Mouse (Mus musculus) heart, embryonic 11.5 days (tissue): ENCODE measurements around the gene Ripor2. TPM values are rescaled to one million over a fixed set of nuclear protein-coding genes. Genes with fewer than 3 reads are reported as not detected.
A peak's percentile ranks its signal among the peaks of the same experiment; 100 is the strongest.

Experiments used
- ATAC-seq: fragments of 200-750 bp; cut with Nextera tagmentation; replicated peaks from 2 replicates; pipeline ENCODE4 v1.8.0; 2017; ENCODE audit warnings: moderate library complexity; ENCODE audit not compliant: insufficient number of reproducible peaks, low FRiP score, low TSS enrichment
- H3K27ac ChIP-seq: fragments of 300-500 bp; sonication (generic); 2 replicates; pipeline ENCODE4 v1.5.1; 2014; ENCODE audit warnings: mild to moderate bottlenecking, low read depth, low read length
- H3K27me3 ChIP-seq: fragments of 300-500 bp; sonication (generic); 2 replicates; pipeline ENCODE4 v1.6.1; 2014; ENCODE audit warnings: mild to moderate bottlenecking, low read length, mixed read lengths; ENCODE audit not compliant: control insufficient read depth, insufficient read depth
- H3K36me3 ChIP-seq: fragments of 300-500 bp; sonication (generic); 2 replicates; pipeline ENCODE4 v1.6.1; 2014; ENCODE audit warnings: mild to moderate bottlenecking, low read length, moderate library complexity, mixed read lengths; ENCODE audit not compliant: control insufficient read depth, insufficient read depth
- H3K4me1 ChIP-seq: fragments of 300-500 bp; sonication (generic); 2 replicates; pipeline ENCODE4 v1.6.1; 2014; ENCODE audit warnings: low read length; ENCODE audit not compliant: control insufficient read depth, insufficient read depth
- H3K4me2 ChIP-seq: fragments of 300-500 bp; sonication (generic); 2 replicates; pipeline ENCODE4 v1.6.1; 2014; ENCODE audit warnings: mild to moderate bottlenecking, moderate library complexity
- H3K4me3 ChIP-seq: fragments of 300-500 bp; sonication (generic); 2 replicates; pipeline ENCODE4 v1.5.1; 2014; ENCODE audit warnings: low read depth, low read length
- H3K9ac ChIP-seq: fragments of 300-500 bp; sonication (generic); 2 replicates; pipeline ENCODE4 v1.6.1; 2014; ENCODE audit warnings: mild to moderate bottlenecking, low read depth, low read length, moderate library complexity
- H3K9me3 ChIP-seq: fragments of 300-500 bp; sonication (generic); replicated peaks from 2 replicates; pipeline ENCODE4 v1.6.1; 2016; ENCODE audit warnings: low read length; ENCODE audit not compliant: control insufficient read depth
- WGBS: fragments of 180-500 bp; shearing (Covaris S2); extraction: QIAGEN DNeasy Blood & Tissue Kit; methylation state at CpG from one replicate; pipeline ENCODE4 v1.1.7; 2014; ENCODE audit not compliant: insufficient replicate concordance; 5-methylcytosine and 5-hydroxymethylcytosine counted together
- polyA plus RNA-seq: library from polyadenylated mRNA; unstranded; fragments of >200 nt; fragmentation: Nextera tagmentation; extraction: Ambion mirVana; gene quantifications from 2 replicates; pipeline ENCODE4 v1.2.1, GENCODE M21; 2014

The Ripor2 gene
- polyA plus RNA-seq, 1 experiment from 2014 or later = 6.5 TPM

DNA sequence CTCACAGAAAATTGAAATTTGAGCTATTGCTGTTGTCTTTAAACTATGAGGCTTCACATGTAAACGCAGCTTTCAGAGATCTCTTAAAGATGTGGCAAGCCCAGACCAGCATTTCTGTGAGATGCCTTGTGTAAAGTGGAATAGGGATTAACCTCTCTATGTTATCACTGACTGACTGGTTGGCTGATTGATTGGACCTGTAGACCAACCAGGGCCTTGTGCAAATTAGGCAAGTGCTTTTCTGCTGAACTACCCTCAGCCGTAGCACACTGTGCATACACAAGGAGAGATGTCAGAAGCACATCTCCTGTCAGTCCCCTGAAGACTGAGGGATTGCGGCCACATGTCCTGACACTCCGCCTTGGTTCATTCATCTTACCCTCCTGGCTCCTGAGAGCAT, 29.9 kb upstream of the Ripor2 start:
- 43% methylated on average over 4 of the region's 4 CpGs for WGBS
- no peaks in the 10 kb centered on the region for H3K9me3 ChIP-seq
- no peak overlapping the region for H3K27ac ChIP-seq
- no peak for ATAC-seq
- peaks cover 14% of the 10 kb centered on the region for H3K4me1 ChIP-seq
- H3K4me3 ChIP-seq = no peak overlapping the region
- H3K9ac ChIP-seq = no peak overlapping the region
- H3K4me2 ChIP-seq = no peak overlapping the region
- H3K36me3 ChIP-seq = no peaks in the 10 kb centered on the region
- no peaks in the 10 kb centered on the region for H3K27me3 ChIP-seq

DNA sequence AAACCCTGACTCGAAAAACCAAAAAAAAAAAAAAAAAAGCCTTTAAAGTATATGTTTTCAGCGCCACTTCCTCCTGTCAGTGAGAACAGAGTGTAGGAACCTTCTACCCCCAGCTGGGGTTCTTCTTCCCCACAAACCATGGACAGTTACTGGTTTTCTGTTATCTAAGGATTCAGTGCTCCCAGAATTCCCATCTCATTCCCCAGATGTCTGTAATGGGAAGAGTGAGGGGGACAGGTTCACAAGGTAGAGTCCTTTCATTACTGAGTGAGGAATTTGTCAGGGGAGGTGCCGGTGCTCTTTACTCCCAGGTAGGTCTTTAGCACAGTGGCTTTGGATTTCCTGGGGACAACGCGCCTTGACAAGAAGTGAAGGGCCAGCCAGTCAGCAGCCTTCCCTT, 20.6 kb upstream of the Ripor2 start:
- H3K4me2 ChIP-seq = no peak overlapping the region
- H3K9me3 ChIP-seq = no peaks in the 10 kb centered on the region
- H3K4me3 ChIP-seq = no peak overlapping the region
- H3K9ac ChIP-seq = no peak overlapping the region
- peaks cover 18% of the 10 kb centered on the region for H3K4me1 ChIP-seq
- H3K36me3 ChIP-seq = no peaks in the 10 kb centered on the region
- no peak overlapping the region for H3K27ac ChIP-seq
- no peaks in the 10 kb centered on the region for H3K27me3 ChIP-seq
- WGBS = 88% methylated on average over 5 of the region's 5 CpGs
- ATAC-seq = no peak

DNA sequence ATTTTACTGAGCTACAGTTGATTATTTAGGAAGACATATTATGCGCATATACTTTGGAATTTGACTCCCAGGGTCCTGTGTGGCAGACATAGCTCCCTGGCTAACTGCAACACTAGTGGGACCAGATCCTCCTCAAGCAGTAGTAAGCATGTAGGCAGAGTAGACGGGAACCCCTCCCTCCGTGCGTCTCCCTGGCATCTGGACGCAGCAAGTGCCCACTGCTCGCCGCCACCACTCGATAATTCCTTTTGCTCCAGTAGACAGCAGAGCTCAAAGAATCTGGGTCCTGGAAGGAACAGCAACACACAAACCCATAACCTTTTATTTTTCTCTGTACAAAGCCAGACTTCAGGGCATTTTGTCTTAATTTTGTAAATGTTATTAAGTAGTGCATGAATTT, 17.3 kb upstream of the Ripor2 start:
- H3K27me3 ChIP-seq = no peaks in the 10 kb centered on the region
- ATAC-seq = no peak
- H3K27ac ChIP-seq = peak overlapping the region; percentile 92
- no peaks in the 10 kb centered on the region for H3K9me3 ChIP-seq
- peak overlapping the region; percentile 39; the same call in 1 of the 2 replicates for H3K9ac ChIP-seq
- H3K36me3 ChIP-seq = no peaks in the 10 kb centered on the region
- 64% methylated on average over 8 of the region's 8 CpGs for WGBS
- no peak overlapping the region for H3K4me2 ChIP-seq
- peaks cover 28% of the 10 kb centered on the region for H3K4me1 ChIP-seq
- H3K4me3 ChIP-seq = no peak overlapping the region

DNA sequence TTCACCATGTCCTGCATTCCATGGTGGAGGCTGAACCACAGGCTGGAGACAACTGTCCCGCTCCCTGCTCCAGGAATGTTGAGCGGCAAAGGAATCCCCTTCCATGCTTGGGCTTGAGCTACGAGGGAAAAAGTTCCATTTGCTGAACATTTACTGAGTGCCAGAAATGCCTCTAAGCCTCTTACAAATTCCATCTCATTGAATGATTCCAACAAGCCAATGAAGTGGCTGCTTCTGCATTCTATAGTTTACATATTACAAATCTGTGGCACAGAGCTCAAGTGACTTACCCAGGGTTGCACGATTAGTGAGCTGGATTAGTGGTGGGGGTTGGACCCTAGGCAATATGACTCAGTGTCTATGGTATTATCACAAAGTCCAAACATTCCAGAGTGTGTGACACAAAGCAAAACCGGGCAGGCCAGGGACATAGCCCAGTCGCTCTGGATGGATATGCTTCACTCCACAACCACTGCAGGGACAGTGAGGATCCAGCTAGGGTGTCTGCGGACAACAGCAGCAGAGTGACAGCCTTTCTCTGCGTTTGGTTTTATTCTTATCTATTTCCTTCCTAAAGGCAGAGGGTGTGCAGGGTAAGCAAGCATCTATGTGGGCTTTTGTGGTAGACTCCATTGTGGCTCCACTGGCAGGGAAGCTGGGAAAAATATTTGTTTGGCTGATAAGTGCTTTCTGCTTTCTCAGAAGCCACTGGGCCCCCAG, 16.6 kb upstream of the Ripor2 start:
- H3K4me1 ChIP-seq = peaks cover 28% of the 10 kb centered on the region
- no peaks in the 10 kb centered on the region for H3K36me3 ChIP-seq
- H3K4me2 ChIP-seq = peak overlapping the region; percentile 25
- ATAC-seq = peak; percentile 80
- WGBS = 16% methylated on average over 8 of the region's 8 CpGs
- peak overlapping the region; percentile 29; the same call in 1 of the 2 replicates for H3K9ac ChIP-seq
- peak overlapping the region; percentile 92 for H3K27ac ChIP-seq
- no peaks in the 10 kb centered on the region for H3K27me3 ChIP-seq
- no peaks in the 10 kb centered on the region for H3K9me3 ChIP-seq
- H3K4me3 ChIP-seq = no peak overlapping the region

DNA sequence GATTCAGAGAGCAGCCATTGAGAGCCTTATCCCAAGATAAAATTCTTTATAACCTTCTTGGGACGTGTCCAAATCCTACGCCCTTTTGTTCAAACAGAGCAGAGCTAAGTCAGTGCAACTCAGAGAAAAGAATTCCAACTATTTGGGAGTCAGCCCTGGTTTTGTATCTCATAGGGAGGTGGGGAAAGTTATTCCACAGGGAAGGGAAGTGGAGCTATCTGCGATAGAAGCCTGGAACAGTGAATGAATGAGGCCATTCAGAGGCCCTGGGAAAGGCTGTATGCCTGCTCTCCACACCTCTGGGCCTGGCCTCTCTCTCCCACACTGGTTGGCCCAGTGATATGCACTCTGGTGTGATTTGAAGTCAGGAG, 16.1 kb upstream of the Ripor2 start:
- no peaks in the 10 kb centered on the region for H3K27me3 ChIP-seq
- WGBS = 5% methylated on average over 3 of the region's 3 CpGs
- peaks cover 28% of the 10 kb centered on the region for H3K4me1 ChIP-seq
- no peaks in the 10 kb centered on the region for H3K9me3 ChIP-seq
- peak overlapping the region; percentile 92 for H3K27ac ChIP-seq
- H3K4me2 ChIP-seq = peak overlapping the region; percentile 25
- H3K36me3 ChIP-seq = no peaks in the 10 kb centered on the region
- H3K9ac ChIP-seq = peak overlapping the region; percentile 29; the same call in 1 of the 2 replicates
- no peak overlapping the region for H3K4me3 ChIP-seq
- ATAC-seq = peak; percentile 85

DNA sequence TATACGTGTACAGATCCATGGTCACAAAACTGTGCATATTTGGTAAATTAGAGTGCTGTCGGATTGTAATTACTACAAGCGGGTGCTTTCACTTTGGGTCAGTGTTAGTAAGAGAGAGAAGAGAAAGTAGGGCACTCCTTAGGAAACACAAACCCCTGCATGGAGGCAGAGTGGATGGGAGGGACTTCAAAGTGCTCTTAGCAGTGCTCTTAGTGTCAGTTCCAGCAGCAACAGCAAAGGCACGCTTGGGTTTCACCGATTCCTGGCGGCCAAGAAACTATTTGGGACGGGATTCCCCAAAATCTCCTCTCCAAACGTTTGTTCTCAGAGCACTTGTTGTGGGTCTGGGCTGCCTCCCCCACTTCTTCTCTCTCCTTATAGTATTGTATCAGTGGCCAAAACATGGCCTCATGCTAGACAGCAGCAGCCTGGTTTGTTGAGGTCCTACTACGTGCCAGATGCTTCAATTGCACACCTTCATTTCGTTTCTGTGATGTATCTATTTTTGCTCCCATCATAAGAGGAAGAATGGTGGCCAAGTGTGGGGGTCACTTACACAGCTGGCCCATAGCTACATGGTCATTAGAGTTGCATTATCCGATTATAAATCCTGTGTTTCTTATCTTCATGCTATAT, 14.7 kb upstream of the Ripor2 start:
- peak overlapping the region; percentile 92 for H3K27ac ChIP-seq
- peaks cover 28% of the 10 kb centered on the region for H3K4me1 ChIP-seq
- 79% methylated on average over 11 of the region's 11 CpGs for WGBS
- no peaks in the 10 kb centered on the region for H3K36me3 ChIP-seq
- H3K9ac ChIP-seq = no peak overlapping the region
- no peak for ATAC-seq
- no peak overlapping the region for H3K4me2 ChIP-seq
- H3K4me3 ChIP-seq = no peak overlapping the region
- no peaks in the 10 kb centered on the region for H3K9me3 ChIP-seq
- H3K27me3 ChIP-seq = no peaks in the 10 kb centered on the region

DNA sequence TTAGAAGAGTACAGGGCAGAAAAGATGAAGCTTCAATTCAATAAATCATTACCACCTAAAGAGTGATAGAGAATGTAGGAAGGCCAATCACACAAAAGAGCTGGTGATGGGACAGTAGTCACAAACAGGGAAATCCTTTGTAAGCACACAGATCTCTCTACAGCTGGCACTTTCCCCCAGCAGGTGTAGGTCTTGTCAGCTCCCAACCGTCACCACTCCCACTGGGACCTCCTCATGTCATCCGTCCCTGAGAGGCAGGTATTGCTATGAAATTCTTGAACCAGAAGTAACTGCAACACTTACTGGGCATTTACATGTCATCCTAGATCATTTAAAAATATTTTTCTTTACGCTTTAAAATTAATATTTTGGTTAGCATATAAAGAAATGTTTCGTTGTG, 12.9 kb upstream of the Ripor2 start:
- no peak for ATAC-seq
- Histone ChIP-seq H3K4me3 (no peak overlapping the region), H3K4me1 (peaks cover 26% of the 10 kb centered on the region)

DNA sequence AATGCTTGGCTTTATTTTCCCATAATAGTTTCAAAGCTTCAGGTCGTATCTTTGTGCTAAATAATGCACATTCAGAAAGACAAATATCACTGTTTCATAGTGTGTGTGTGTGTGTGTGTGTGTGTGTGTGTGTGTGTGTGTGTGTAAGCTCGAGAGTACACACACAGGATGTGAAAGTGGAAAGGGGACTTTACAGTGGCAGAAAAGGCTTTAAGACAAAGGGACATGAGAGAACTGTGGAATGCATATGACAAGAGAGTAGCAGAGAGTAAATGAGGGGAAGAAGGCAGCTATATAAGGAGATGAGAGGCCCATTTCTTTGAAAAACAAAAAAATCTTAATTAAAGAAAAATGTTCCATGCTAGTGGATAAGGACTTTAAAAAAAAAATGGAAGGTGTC, 11.3 kb upstream of the Ripor2 start:
- Histone ChIP-seq H3K36me3 (no peaks in the 10 kb centered on the region), H3K4me1 (peaks cover 23% of the 10 kb centered on the region), H3K9ac (no peak overlapping the region), H3K4me2 (no peak overlapping the region), H3K27me3 (no peaks in the 10 kb centered on the region), H3K27ac (no peak overlapping the region), H3K4me3 (no peak overlapping the region), H3K9me3 (no peaks in the 10 kb centered on the region)
- ATAC-seq = no peak
- 57% methylated on average over 2 of the region's 2 CpGs for WGBS

More for the DNA sequence above, 12.9 kb upstream of the Ripor2 start:
- Histone ChIP-seq H3K4me2 (no peak overlapping the region), H3K36me3 (no peaks in the 10 kb centered on the region), H3K27me3 (no peaks in the 10 kb centered on the region), H3K27ac (no peak overlapping the region), H3K9me3 (no peaks in the 10 kb centered on the region), H3K9ac (no peak overlapping the region)
- WGBS = 78% methylated on average over 4 of the region's 4 CpGs

DNA sequence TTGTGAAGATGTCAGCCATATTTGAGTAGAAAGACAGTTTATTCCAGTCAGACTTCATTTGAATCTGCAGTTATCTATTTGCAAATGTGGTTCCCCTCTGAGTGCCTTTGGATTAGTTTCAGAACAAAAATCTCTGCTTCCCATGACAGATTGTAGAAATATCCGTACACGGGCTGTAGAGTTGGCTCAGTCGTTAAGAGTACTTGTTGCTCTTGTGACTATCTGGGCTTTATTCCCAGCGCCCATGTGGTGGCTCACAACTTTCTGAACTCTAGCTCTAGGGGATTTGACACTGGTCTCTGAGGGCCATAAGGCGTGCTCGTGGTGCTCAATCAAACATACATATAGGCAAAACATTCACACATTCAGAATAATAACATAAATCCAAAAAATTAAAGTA, 10.1 kb upstream of the Ripor2 start:
- Histone ChIP-seq H3K27me3 (no peaks in the 10 kb centered on the region), H3K36me3 (no peaks in the 10 kb centered on the region), H3K4me2 (no peak overlapping the region), H3K9me3 (no peaks in the 10 kb centered on the region), H3K27ac (no peak overlapping the region), H3K9ac (no peak overlapping the region), H3K4me1 (peaks cover 25% of the 10 kb centered on the region), H3K4me3 (no peak overlapping the region)
- ATAC-seq = no peak
- 84% methylated on average over 6 of the region's 6 CpGs for WGBS
